Mouse (Mus musculus) heart, postnatal 0 days (tissue): ENCODE measurements at regions not wholly inside any gene's neighbourhood (a gene's known extent, or its start where the extent isn't known, plus 50 kb on each side); places are given as distances from the start of the nearest gene placed in this dataset.

Experiments used
- ATAC-seq: fragments of 200-750 bp; cut with Nextera tagmentation; 2 replicates; pipeline ENCODE4 v1.8.0; 2017; ENCODE audit warnings: low read depth, moderate number of reproducible peaks, moderate library complexity; ENCODE audit not compliant: insufficient read depth
- DNase-seq: peaks from one replicate; pipeline ENCODE4 v3.0.0-alpha.2; 2016; ENCODE audit warnings: low spot score
- H3K27ac ChIP-seq: fragments of 300-500 bp; sonication (generic); 2 replicates; pipeline ENCODE4 v1.5.1; 2014; ENCODE audit warnings: low read depth, mild to moderate bottlenecking
- H3K27me3 ChIP-seq: fragments of 300-500 bp; sonication (generic); 2 replicates; pipeline ENCODE4 v1.6.1; 2014; ENCODE audit warnings: low read length, mixed read lengths; ENCODE audit not compliant: control insufficient read depth, insufficient read depth
- H3K36me3 ChIP-seq: fragments of 300-500 bp; sonication (generic); replicated peaks from 2 replicates; pipeline ENCODE4 v1.6.1; 2014; ENCODE audit warnings: low read length, mixed read lengths; ENCODE audit not compliant: control insufficient read depth, insufficient read depth
- H3K4me1 ChIP-seq: fragments of 300-500 bp; sonication (generic); 2 replicates; pipeline ENCODE4 v1.6.1; 2014; ENCODE audit warnings: antibody characterized with exemption; ENCODE audit not compliant: control insufficient read depth, insufficient read depth
- H3K4me2 ChIP-seq: fragments of 300-500 bp; sonication (generic); 2 replicates; pipeline ENCODE4 v1.6.1; 2014; ENCODE audit warnings: low read depth, mild to moderate bottlenecking, low read length, moderate library complexity
- H3K4me3 ChIP-seq: fragments of 300-500 bp; sonication (generic); 2 replicates; pipeline ENCODE4 v1.5.1; 2014; ENCODE audit warnings: low read depth, low read length
- H3K9ac ChIP-seq: fragments of 300-500 bp; sonication (generic); replicated peaks from 2 replicates; pipeline ENCODE4 v1.6.1; 2014; ENCODE audit warnings: low read depth, low read length, mixed read lengths
- H3K9me3 ChIP-seq: fragments of 300-500 bp; sonication (generic); replicated peaks from 2 replicates; pipeline ENCODE4 v1.6.1; 2016; ENCODE audit warnings: low read length; ENCODE audit not compliant: control insufficient read depth
- CTCF ChIP-seq: IDR thresholded peaks from 2 replicates; pipeline ENCODE4 v1.5.1; 2016; ENCODE audit warnings: antibody characterized with exemption, control low read depth, low read depth
- EP300 ChIP-seq: IDR thresholded peaks from 2 replicates; pipeline ENCODE4 v1.6.1; 2016; ENCODE audit warnings: antibody characterized with exemption, low read depth
- WGBS: fragments of 180-500 bp; shearing (Covaris S2); extraction: QIAGEN DNeasy Blood & Tissue Kit; methylation state at CpG from one replicate; pipeline ENCODE4 v1.1.7; 2014; 5-methylcytosine and 5-hydroxymethylcytosine counted together

GRCm38 (mm10) chr15:25509584-25509983, 96.0 kb upstream of the Basp1 start:
- no peaks in the 10 kb centered on the region for H3K9me3 ChIP-seq
- no peak overlapping the region for H3K27ac ChIP-seq
- H3K9ac ChIP-seq = no peak overlapping the region
- no peaks in the 10 kb centered on the region for H3K4me1 ChIP-seq
- no peaks in the 10 kb centered on the region for H3K27me3 ChIP-seq
- no peak overlapping the region for H3K4me2 ChIP-seq
- no peak for ATAC-seq
- no peak for DNase-seq
- no peak overlapping the region for H3K4me3 ChIP-seq
- 68% methylated on average over 8 of the region's 8 CpGs for WGBS
- TF ChIP-seq EP300 = no peak
- TF ChIP-seq CTCF = no peak
- no peaks in the 10 kb centered on the region for H3K36me3 ChIP-seq

- H3K36me3 ChIP-seq = no peaks in the 10 kb centered on the region
- H3K9me3 ChIP-seq = no peaks in the 10 kb centered on the region
- no peak overlapping the region for H3K4me2 ChIP-seq
- TF ChIP-seq CTCF (no peak), EP300 (no peak)
- H3K27ac ChIP-seq = no peak overlapping the region
- DNase-seq (peak; percentile 8), ATAC-seq (no peak)
- H3K4me3 ChIP-seq = no peak overlapping the region
- H3K9ac ChIP-seq = no peak overlapping the region
- H3K4me1 ChIP-seq = no peaks in the 10 kb centered on the region
- WGBS = 15% methylated on average over 8 of the region's 8 CpGs
- H3K27me3 ChIP-seq = no peaks in the 10 kb centered on the region
Measured at GRCm38 (mm10) chr15:25510060-25510492, 96.5 kb upstream of the Basp1 start.

GRCm38 (mm10) chr15:25518025-25518928, 104.0 kb upstream of the Myo10 start:
- no peak for DNase-seq
- ATAC-seq = no peak
- 76% methylated on average over 15 of the region's 15 CpGs for WGBS

GRCm38 (mm10) chr15:25524189-25524588, 98.1 kb upstream of the Myo10 start:
- H3K4me3 ChIP-seq = no peak overlapping the region
- no peak overlapping the region for H3K27ac ChIP-seq
- no peak for DNase-seq
- no peaks in the 10 kb centered on the region for H3K4me1 ChIP-seq
- no peaks in the 10 kb centered on the region for H3K36me3 ChIP-seq
- no peak overlapping the region for H3K9ac ChIP-seq
- TF ChIP-seq CTCF = no peak
- no peak for TF ChIP-seq EP300
- WGBS = 69% methylated on average over 4 of the region's 4 CpGs
- H3K9me3 ChIP-seq = no peaks in the 10 kb centered on the region
- no peak for ATAC-seq
- H3K4me2 ChIP-seq = no peak overlapping the region
- H3K27me3 ChIP-seq = no peaks in the 10 kb centered on the region

More at GRCm38 (mm10) chr15:25518025-25518928, 104.0 kb upstream of the Myo10 start:
- Histone ChIP-seq H3K9me3 (no peaks in the 10 kb centered on the region), H3K4me1 (no peaks in the 10 kb centered on the region), H3K36me3 (no peaks in the 10 kb centered on the region), H3K27me3 (no peaks in the 10 kb centered on the region), H3K4me2 (no peak overlapping the region), H3K4me3 (no peak overlapping the region), H3K27ac (no peak overlapping the region), H3K9ac (no peak overlapping the region)
- TF ChIP-seq CTCF (no peak), EP300 (no peak)

GRCm38 (mm10) chr15:25525337-25525736, 97.0 kb upstream of the Myo10 start:
- H3K9me3 ChIP-seq = no peaks in the 10 kb centered on the region
- no peak overlapping the region for H3K27ac ChIP-seq
- 51% methylated on average over 7 of the region's 7 CpGs for WGBS
- H3K4me2 ChIP-seq = no peak overlapping the region
- no peaks in the 10 kb centered on the region for H3K27me3 ChIP-seq
- H3K4me1 ChIP-seq = no peaks in the 10 kb centered on the region
- TF ChIP-seq CTCF = no peak
- TF ChIP-seq EP300 = no peak
- no peak overlapping the region for H3K9ac ChIP-seq
- no peak for ATAC-seq
- H3K4me3 ChIP-seq = no peak overlapping the region
- no peaks in the 10 kb centered on the region for H3K36me3 ChIP-seq
- DNase-seq = no peak
